Mouse (Mus musculus) erythroblast, embryonic 14.5 days (primary cell): ENCODE data around the gene Bmp8a.

Experiments used
- GATA1 ChIP-seq: IDR thresholded peaks from 2 replicates; pipeline ENCODE4 v1.6.1; 2012; ENCODE audit warnings: low read length, inconsistent platforms, mixed read lengths
- TAL1 ChIP-seq: IDR thresholded peaks from 3 replicates; pipeline ENCODE4 v1.6.1; 2012; ENCODE audit warnings: low read length, inconsistent platforms, mixed read lengths

DNA sequence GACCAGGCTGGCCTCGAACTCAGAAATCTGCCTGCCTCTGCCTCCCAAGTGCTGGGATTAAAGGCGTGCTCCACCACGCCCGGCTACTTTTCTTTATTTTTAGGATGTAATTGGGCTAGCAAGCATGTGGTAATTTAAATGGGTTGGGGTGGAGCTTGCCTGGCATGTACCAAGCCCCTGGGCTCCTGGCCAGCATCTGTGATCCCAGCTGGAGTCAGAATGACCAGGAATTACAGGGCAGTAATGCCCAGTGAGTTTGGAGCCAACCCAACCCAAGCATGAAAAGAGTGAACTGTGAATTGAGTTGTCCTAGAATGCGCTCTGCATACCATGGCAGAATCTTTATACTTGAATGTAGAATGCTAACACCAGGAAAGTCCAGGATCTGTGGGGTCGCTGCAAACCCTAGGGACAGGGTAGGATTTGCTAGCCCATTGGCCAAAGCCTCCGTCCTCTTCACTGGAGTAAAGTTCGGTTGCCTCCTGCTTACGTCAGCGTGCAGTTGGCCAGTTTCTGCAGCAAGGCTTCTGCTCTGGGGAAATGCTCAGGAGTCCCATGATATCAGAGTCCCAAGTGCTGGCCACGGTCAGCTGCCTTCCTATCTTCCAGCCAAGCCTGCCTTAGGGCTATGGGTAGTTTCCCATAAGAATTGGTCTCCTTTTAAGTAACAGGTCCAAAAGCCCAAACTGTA, 43.9 kb downstream of the Bmp8a start:
- TF ChIP-seq GATA1 (no peak), TAL1 (no peak)
